Mouse (Mus musculus): ENCODE data around the gene Fbxl19.
A peak's percentile ranks its signal among the peaks of the same experiment; 100 is the strongest.
"Not testable (repeated sequence)": the region's sequence is repeated elsewhere in the genome, so short reads cannot be mapped to it uniquely, and the experiment has no call there.

Gene Fbxl19

DNA sequence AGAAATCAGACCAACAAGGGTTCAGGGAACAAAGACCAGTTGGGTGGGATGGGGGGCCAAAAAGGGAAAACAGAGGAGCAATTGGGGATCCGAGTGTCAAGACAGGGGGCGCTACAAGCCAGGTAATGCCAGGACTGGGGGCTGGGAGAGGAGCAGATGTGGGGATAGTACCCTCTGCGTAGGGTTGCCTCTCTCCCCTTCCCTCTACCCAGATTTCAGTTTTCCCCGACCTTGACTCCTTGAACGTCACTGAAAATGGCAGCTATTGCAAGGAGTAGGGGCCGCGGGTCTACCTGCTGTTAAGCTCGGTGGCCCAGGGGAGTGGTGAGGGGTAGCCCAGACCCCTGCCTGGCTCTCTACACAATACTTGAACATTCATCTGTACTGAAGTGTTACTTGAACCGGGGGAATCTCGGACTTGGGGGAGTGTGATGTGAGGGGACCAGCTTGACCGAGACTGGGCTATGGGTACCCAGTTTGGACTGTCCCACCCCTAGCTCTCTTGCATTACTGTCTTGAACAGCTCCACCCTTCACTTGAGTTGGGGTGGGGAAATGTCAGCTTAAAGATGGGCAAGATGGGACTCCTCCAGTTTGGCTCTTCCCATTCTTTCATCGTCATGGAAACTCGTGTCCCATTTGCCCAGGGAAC is 24.1 kb downstream of the Fbxl19 start:
- DNase-seq (ENCODE audit: low spot score) = no peak

- DNase-seq (ENCODE audit: low spot score) = peak; percentile 97
These were observed 24.8 kb downstream of the Fbxl19 start for GRCm38 (mm10) chr7:127768997-127769593.

DNA sequence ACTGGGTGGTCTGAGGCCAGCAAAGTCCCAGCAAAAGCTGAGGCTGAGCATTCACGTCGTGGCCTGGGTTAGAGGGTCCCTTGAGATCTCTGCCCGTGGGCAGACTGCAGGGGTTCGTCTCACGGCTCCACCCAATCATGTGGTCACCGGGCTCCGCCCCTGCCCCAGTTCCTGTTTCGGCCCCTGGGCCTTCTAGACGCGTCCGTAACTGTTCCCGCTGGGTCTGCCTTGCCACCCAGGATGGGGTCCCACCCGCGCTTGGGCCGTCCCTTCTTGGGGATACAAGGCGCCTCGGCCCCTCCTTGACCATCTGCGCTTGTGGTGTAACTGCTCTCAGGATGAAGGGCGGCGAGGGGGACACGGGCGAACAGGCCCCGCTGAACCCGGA is 25.3 kb downstream of the Fbxl19 start, which contains the start of gene Orai3:
Gene Orai3 (plus strand): TSS at position 165 of the 388 bp plus-strand sequence.
- peak; percentile 85 for DNase-seq (ENCODE audit: low spot score)

DNA sequence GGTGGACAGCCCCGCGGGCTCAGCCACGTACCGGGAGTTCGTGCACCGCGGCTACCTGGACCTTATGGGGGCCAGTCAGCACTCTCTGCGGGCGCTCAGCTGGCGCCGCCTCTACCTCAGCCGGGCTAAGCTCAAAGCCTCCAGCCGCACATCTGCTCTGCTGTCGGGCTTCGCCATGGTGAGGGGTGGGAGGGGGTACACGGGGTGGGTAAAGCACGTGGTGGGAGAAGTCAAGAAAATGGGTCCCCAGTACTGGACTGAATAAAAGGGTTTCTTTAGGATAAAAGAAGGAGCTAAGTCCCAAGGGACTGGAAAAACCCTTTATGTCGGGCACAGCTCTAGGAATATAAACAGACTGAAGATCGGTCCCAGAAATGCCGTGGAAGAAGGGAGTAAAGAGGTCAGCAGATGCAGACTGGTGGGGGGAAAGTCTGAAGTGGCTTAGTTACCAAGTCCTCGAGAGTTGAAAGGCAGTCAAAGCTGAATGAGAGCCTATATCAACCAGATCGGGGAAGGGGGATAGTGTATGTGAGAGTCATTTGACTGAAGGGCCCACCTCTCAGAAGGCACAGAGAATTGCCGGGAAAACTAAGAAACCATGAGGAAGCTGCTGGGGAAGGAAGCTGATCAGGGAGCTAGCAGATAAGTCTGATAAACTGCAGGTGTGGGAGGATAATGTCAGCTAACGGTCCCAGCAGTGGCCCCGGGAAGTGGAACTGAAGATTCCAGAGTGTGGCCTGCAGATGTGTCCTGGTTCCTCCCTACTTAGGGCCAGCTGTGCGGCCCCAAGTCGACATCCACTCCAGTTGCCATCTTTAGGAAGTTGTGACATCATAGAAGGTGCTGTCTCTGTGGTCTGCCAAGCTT is 25.9 kb downstream of the Fbxl19 start:
- peak; percentile 21 for DNase-seq (ENCODE audit: low spot score)

DNA sequence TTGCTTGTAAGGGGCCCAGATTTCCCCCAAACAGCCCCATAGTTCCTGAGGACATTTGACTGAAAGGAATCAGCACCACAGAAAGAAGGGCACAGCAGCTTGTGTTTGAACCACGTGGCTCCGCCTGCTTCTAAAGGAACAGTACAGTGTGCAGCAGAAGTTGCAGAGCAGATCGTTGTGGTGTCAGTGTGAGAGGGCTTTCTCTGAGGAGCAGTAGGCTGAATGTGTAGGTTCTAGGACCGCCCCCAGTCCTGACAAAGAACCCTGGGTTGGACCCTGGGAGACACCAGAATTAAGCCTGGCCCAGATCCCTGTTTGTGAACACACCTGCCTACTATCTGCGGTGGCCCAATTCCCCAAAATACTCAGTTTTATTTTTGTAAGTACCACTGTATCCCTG is 26.9 kb downstream of the Fbxl19 start:
- DNase-seq (ENCODE audit: low spot score) = no peak

GRCm38 (mm10) chr7:127772080-127772479 is 27.7 kb downstream of the Fbxl19 start:
- no peak for DNase-seq (ENCODE audit: low spot score)

DNA sequence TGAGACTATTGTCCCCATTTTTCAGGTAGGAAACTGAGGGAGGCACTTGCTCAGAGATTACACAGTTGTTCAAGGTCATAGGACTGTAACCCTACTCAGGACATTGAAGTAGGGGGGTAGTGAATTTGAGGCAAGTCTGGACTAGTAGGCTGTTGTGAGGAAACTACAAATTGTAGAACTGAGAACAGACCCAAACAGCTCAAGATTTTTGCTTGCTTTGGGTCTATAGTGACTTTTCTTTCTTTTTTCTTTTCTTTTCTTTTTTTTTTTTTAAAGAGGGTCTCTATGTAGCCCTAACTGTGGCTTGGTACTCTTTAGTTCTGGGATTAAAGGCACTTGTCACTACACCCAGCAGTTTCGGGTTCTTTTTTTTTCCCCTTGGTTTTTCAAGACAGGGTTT is 28.2 kb downstream of the Fbxl19 start:
- no peak for DNase-seq (ENCODE audit: low spot score)

DNA sequence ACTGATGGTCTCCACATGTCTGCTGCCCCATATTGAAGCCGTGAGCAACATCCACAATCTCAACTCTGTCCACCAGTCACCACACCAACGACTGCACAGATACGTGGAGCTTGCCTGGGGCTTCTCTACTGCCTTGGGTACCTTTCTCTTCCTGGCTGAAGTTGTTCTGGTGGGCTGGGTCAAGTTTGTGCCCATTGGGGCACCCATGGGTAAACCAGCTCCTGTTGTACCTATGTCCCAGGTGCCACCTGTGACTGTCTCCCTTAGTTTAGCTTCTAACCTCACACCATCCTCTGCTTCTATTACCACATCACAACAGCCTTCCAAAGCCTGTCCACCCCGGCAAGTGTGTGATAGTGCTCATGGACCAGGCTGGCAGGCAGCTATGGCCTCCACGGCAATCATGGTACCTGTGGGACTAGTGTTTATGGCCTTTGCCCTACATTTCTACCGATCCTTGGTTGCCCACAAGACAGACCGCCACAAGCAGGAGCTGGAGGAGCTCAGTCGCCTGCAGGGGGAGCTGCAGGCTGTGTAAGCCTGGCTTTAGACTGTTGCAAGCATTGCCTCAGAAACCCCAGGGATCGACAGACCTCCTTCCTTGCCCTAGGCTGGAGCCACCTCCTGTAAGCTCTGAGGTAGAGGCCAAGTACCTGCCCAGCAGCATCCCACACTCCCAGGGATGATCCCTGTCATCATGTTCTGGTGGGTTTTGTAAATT is 29.5 kb downstream of the Fbxl19 start:
- DNase-seq (ENCODE audit: low spot score) = peak; percentile 75

DNA sequence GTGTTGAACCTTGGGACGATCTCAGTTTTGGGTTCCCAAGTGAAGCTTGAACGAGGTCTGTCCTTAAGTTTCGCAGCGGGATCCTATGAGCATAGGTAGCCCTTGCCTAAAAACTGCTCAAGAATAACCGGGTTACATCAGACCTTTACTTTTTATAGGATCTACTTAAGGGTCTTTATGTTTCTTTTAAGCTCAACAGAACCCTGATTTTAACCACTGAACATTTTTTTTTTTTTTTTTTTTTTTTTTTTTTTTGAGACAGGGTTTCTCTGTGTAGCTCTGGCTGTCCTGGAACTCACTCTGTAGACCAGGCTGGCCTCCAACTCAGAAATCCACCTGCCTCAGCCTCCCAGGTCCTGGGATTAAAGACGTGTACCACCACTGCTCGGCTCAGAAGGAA is 31.5 kb downstream of the Fbxl19 start:
- DNase-seq (ENCODE audit: low spot score) = not testable (repeated sequence)

- DNase-seq (ENCODE audit: low spot score) = peak; percentile 90
These were observed 32.1 kb downstream of the Fbxl19 start, which contains the start of gene Setd1a for GRCm38 (mm10) chr7:127776426-127776825. Gene Setd1a (plus strand): TSS chr7:127776670.

- peak; percentile 99 for DNase-seq (ENCODE audit: low spot score)
These were observed 32.6 kb downstream of the Fbxl19 start for GRCm38 (mm10) chr7:127776878-127777473.

DNA sequence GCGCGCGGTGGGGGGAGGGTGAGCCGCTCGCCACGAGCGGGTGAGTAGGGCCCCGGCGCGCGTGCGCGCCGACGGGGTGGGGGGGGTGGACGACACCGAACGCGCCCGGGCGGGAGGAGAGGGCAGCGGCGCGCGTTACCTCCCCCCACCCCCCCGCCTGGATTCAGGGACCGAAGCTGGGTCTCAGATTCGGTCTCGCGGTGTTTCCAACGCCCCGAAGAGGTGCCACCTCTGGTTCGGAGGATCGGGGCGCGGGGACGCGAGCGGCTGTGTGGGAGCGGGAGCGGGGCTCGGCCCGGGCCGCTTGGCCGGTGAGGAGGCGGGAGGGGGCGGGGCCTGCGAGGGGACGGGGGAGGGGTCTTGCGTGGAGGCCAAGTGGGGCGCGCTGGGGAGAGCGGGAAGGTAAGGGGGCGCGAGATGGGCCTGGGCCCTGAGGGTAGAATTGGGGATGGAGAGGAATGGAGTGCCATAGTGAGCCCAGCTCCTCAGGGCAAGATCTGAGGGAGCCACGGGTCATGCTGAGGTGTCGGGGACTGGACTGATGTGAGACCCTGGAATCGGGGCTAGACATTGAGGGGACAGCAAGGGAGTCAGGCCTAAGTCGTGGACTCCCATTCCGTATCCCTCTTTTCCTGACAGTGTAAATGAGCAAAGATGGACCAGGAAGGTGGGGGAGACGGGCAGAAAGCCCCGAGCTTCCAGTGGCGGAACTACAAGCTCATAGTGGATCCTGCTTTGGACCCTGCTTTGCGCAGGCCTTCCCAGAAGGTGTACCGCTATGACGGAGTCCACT is 33.3 kb downstream of the Fbxl19 start:
- DNase-seq (ENCODE audit: low spot score) = peak; percentile 52

- DNase-seq (ENCODE audit: low spot score) = no peak
These were observed 34.0 kb downstream of the Fbxl19 start for GRCm38 (mm10) chr7:127778350-127778749.

DNA sequence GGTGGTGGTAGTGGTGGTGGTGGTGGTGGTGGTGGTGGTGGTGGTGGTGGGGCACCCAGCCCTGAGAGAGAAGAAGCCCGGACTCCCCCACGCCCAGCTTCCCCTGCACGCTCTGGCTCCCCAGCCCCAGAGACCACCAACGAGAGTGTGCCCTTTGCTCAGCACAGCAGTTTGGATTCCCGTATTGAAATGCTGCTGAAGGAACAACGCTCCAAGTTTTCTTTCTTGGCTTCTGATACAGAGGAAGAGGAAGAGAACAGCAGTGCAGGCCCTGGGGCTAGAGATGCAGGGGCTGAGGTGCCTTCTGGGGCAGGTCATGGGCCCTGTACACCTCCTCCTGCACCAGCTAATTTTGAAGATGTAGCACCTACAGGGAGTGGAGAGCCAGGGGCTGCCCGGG is 41.0 kb downstream of the Fbxl19 start, which contains the start of gene Gm49388:
Gene Gm49388 (plus strand): TSS at position 301 of the 400 bp plus-strand sequence.
- DNase-seq (ENCODE audit: low spot score) = no peak

- no peak for DNase-seq (ENCODE audit: low spot score)
These were observed 52.9 kb downstream of the Fbxl19 start for GRCm38 (mm10) chr7:127797076-127797845.

GRCm38 (mm10) chr7:127798591-127798990 is 54.2 kb downstream of the Fbxl19 start:
- no peak for DNase-seq (ENCODE audit: low spot score)

- DNase-seq (ENCODE audit: low spot score) = no peak
These were observed 54.9 kb downstream of the Fbxl19 start for GRCm38 (mm10) chr7:127799211-127799610.

DNA sequence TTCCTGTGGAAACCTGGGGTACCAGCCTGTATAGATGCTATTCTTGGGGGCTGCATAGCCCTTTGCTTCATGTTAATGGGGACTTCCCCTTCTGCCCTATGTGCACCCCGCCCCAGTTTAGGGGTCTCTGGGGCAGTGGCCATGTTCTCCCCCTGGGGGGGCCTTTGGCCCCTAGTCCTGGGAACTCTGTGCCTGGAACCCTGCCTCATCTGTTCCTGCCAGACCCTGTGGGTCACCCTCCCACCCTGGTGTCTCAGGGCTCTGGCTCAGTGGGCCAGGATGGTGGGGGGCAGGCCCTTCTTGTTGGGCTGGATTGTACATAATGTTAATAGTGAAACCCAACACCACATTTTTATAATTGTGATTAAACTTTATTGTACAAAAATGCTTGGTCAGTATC is 55.4 kb downstream of the Fbxl19 start:
- DNase-seq (ENCODE audit: low spot score) = no peak

DNA sequence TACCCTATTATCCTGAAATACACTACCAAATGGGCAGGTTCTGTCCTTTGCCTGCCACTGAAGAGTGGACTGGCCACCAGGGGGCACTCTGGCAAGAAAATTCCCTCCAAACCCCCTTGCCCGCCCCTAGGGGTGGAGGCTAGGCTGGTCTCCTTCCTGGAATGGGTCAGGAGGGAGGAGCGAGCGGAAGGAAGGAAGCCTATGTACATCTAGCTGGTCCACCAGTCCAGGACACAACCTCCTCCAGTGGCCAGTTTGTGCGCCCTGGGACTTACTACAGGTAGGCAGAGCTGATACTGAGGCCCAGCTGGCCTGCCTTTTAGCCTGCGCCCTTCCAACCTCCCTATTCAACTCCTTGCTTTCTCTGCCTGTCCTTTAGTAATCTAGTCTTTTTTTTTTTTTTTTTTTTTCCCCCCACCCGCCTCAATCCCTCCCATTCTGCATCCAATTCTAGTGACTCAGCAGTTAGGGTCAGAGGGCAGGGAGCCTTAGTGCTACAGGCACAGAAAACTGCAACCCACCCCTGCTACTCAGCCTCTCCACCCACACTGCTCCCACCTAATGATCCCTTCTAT is 56.2 kb downstream of the Fbxl19 start, which contains the start of gene Hsd3b7:
Gene Hsd3b7 (plus strand): TSS at position 170 of the 575 bp plus-strand sequence.
- DNase-seq (ENCODE audit: low spot score) = peak; percentile 88

Measured in embryo, embryonic 10 days (tissue).